Mouse (Mus musculus): ENCODE results near the gene Zan.

The Zan gene

GRCm38 (mm10) chr5:137352011-137352975, 124.6 kb downstream of the Zan start:
- no peak for DNase-seq (ENCODE audit: extremely low spot score, low read depth, low spot score)

GRCm38 (mm10) chr5:137351394-137351793, 125.5 kb downstream of the Zan start:
- DNase-seq (ENCODE audit: extremely low spot score, low read depth, low spot score): no peak

GRCm38 (mm10) chr5:137351058-137351380, 125.8 kb downstream of the Zan start:
- DNase-seq (ENCODE audit: extremely low spot score, low read depth, low spot score): no peak

GRCm38 (mm10) chr5:137350205-137351057, 126.4 kb downstream of the Zan start:
- DNase-seq (ENCODE audit: extremely low spot score, low read depth, low spot score): no peak

- DNase-seq (ENCODE audit: extremely low spot score, low read depth, low spot score): no peak
Observed at GRCm38 (mm10) chr5:137349384-137350204, 127.3 kb downstream of the Zan start, which contains the start of gene Ephb4. TSS of gene Ephb4 (plus strand) at chr5:137350109.

- DNase-seq (ENCODE audit: extremely low spot score, low read depth, low spot score): no peak
Observed at GRCm38 (mm10) chr5:137348482-137349383, 128.1 kb downstream of the Zan start.

- DNase-seq (ENCODE audit: extremely low spot score, low read depth, low spot score): no peak
Observed at GRCm38 (mm10) chr5:137347856-137348255, 129.0 kb downstream of the Zan start.

GRCm38 (mm10) chr5:137346983-137347382, 129.9 kb downstream of the Zan start:
- DNase-seq (ENCODE audit: extremely low spot score, low read depth, low spot score): no peak

- DNase-seq (ENCODE audit: extremely low spot score, low read depth, low spot score): no peak
Observed at GRCm38 (mm10) chr5:137346388-137346787, 130.5 kb downstream of the Zan start.

GRCm38 (mm10) chr5:137345821-137346220, 131.0 kb downstream of the Zan start:
- no peak for DNase-seq (ENCODE audit: extremely low spot score, low read depth, low spot score)

GRCm38 (mm10) chr5:137343869-137344268, 133.0 kb downstream of the Zan start:
- DNase-seq (ENCODE audit: extremely low spot score, low read depth, low spot score): no peak

- no peak for DNase-seq (ENCODE audit: extremely low spot score, low read depth, low spot score)
Observed at GRCm38 (mm10) chr5:137343412-137343811, 133.5 kb downstream of the Zan start.

GRCm38 (mm10) chr5:137342407-137343012, 134.4 kb downstream of the Zan start:
- DNase-seq (ENCODE audit: extremely low spot score, low read depth, low spot score): no peak

GRCm38 (mm10) chr5:137340222-137340621, 136.6 kb downstream of the Zan start:
- DNase-seq (ENCODE audit: extremely low spot score, low read depth, low spot score): no peak

- no peak for DNase-seq (ENCODE audit: extremely low spot score, low read depth, low spot score)
Observed at GRCm38 (mm10) chr5:137339290-137339979, 137.4 kb downstream of the Zan start.

- DNase-seq (ENCODE audit: extremely low spot score, low read depth, low spot score): no peak
Observed at GRCm38 (mm10) chr5:137338663-137339289, 138.1 kb downstream of the Zan start.

- DNase-seq (ENCODE audit: extremely low spot score, low read depth, low spot score): no peak
Observed at GRCm38 (mm10) chr5:137338256-137338655, 138.6 kb downstream of the Zan start.

- no peak for DNase-seq (ENCODE audit: extremely low spot score, low read depth, low spot score)
Observed at GRCm38 (mm10) chr5:137337190-137337589, 139.7 kb downstream of the Zan start.

All from hindlimb bud, embryonic 11.5 days (tissue).